Mouse (Mus musculus): ENCODE measurements around the gene Spag5.

GRCm38 (mm10) chr11:78318411-78318810 lies 17.1 kb downstream of the Spag5 start:
- TF ChIP-seq POLR2A (IDR thresholded peaks at IDR 0.05; ENCODE audit: extremely low read depth, insufficient read depth, low read length) (no peak), CTCF (IDR thresholded peaks at IDR 0.05; ENCODE audit: extremely low read depth, insufficient read depth, low read length) (no peak)

All from cortical plate, adult 2 months (tissue).